Mouse (Mus musculus): Measurements from ENCODE around the gene Poc1b.

The Poc1b gene

DNA sequence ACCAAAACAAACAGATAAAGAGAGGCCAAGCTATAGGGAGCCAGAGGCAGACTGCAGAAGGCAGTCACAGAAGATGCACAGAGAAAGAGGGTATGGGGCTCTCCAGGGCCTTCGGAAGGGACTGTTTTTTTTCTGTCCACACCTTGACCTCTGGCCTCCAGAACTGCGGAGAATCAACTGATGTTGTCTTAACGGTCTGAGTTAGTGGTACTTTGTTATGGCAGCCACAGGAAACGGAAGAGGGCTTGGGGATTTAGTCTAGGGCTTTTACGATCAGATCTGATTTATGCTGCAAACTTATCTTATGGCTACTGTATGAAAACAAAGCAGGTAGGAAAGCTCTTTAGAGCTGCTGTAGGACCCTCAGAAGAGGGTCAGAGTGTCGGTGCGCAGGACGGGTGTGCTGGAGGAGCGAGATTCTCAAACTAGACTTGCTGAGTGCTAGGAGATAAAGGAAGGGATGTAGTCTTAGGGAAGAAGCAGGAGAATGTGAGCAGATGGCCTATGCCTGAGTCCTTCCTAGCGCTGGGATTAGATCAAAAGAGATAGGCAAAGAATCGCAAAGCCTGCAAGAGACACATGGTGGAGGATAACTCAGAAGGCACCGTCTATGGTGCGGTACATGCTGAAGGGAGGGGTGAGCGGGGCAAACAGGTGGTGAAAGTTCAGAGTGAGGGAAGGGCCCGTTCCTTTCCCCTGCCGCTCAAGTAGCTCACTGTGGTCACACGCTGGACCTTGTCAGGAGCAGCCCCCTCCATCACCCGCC lies 8.8 kb downstream of the Poc1b start:
- DNase-seq (ENCODE audit: low spot score in 2 of 2) = no peak

DNA sequence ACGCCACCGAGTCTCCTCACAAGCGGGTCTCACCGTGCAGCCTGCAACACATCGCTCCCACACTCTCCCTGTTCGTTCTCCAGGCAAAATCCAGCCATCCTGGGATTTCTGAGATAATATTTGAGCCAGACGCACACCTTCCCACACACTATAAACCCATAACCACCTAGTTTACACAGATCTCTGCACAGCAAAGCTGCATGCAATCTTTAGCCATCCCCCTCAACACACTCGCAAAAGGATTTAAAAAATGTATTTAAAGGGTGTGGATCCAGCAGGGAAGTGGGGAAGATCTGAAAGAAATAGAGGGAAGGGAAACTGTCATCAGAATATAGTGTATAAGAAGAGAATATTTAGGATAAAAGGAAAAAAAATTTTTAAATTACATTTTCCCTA lies 9.4 kb downstream of the Poc1b start:
- DNase-seq (ENCODE audit: low spot score in 2 of 2) = no peak

DNA sequence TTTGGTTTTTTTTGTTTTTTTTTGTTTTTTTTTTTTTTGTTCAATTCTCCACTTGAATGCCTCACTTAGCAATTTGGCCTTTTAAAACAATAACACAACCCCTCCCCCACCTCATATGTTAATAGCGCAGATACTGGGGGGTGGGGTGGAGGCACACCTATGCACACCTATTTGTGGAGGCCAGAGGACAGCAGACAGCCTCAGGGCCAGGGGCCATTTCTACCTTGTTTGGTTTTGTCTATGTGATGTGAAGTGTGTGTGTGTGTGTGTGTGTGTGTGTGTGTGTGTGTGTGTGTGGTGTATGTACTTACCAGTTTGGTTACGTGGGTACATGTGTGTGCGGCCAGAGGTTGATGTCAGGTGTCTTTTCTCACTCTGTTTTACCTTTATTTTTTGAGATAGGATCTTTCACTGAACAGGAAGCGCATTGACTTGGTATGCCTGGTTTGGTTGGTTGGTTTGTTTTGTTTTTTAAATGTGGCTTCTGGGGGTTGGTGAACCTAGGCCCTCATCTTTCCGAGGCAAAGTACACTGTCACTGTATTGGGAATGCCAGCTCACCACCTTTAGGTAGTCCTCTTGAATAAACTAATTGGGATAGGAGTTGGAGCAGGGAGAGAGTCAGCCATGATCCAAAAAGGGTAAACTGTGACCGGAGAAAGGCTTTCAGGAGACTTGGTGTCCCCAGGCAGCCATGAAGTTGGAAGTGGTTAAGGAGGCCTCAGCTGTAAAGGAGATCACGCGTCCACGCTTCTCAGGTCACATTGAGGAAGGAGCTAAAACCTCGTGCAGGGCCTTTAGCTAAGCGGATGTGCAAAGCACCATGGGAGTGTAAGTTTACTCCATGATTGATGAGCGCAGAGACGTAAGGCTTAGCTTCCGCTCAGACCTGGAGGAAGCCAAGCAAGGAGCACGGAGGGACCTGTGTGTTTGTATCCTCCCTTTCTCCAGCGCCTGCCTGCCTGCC lies 10.1 kb downstream of the Poc1b start:
- no peak for DNase-seq (ENCODE audit: low spot score in 2 of 2)

DNA sequence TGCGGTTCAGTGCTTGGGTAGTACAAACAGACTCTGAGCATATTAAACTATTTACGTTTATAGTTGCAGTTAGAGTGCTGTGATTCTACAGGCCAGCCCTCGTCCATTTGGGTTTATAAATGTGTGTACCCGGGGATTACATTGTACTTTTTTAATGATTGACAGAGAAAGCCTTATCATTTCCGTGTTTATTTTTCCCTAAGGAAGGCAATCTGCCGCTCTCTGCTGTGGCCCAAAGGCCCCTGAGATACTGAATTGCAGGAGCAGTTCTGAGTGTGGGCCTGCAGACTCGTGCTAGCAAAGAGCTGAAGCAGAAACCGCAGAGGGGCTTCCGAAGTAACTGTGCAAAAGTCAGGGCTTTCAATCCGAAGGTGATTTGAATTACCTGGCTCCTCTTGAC lies 11.0 kb downstream of the Poc1b start:
- no peak for DNase-seq (ENCODE audit: low spot score in 2 of 2)

DNA sequence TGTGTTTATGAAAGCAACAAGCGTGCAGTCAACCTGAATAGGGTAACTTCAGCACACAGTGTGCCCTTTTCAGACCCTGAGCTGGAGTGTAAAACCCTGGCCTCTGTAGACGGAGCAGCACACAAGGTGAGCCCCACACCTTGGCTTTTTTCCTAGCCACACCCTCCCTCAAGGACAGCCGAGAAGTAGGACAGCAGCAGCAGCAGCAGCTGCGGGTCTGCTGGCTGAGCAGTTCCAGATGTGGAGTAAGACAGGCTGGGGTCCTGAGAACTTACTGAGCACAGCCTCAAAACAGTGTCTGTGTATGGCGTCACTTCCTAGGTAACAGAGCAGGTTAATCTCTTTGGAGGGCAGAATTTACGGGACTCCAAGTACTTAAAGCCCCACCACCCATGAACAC lies 11.9 kb downstream of the Poc1b start:
- no peak for DNase-seq (ENCODE audit: low spot score in 2 of 2)

DNA sequence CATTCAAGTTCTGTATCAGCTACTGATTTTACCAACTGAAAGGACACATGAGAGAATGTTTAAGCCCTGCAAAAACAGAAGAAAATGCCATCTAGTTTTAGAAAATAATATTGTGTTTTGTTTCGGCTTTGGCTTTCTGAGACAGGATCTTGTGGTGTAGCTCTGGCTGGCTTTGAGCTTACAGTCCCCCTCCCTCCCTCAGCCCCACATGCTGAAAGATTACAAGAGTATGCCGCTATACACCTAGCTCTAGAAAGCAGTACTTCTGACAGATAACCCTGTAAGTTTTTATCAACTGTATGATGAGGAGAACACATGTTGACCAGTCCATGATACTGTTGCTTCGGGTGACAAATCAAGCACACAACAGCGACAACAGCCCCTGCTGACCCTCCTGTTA lies 12.6 kb downstream of the Poc1b start:
- no peak for DNase-seq (ENCODE audit: low spot score in 2 of 2)

- DNase-seq (ENCODE audit: low spot score in 2 of 2) = no peak
These were observed 19.4 kb downstream of the Poc1b start, which contains the start of gene Phxr2 for GRCm38 (mm10) chr10:99126225-99126624. TSS of gene Phxr2 (minus strand) at chr10:99126325.

DNA sequence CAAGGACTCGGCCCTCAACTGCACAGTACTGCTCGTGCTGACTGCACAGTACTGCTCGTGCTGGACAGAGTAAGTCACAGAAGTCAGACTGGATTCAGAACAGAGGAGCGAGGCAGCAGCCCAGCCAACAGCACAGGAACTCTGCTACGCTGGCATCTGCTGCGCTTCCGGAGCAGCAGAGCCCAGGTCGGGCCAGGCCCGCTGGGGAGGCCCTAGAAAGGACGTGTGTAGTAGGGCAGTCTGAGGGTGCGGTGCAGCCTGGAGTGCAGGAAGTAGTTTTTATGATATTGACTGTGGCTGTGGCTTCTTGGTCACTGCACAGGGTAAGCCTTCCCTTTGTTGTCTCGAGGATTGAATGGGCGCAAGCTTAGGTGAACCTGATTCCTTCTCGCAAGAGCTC lies 20.1 kb downstream of the Poc1b start:
- DNase-seq (ENCODE audit: low spot score in 2 of 2) = peak; percentile 88 to 90

DNA sequence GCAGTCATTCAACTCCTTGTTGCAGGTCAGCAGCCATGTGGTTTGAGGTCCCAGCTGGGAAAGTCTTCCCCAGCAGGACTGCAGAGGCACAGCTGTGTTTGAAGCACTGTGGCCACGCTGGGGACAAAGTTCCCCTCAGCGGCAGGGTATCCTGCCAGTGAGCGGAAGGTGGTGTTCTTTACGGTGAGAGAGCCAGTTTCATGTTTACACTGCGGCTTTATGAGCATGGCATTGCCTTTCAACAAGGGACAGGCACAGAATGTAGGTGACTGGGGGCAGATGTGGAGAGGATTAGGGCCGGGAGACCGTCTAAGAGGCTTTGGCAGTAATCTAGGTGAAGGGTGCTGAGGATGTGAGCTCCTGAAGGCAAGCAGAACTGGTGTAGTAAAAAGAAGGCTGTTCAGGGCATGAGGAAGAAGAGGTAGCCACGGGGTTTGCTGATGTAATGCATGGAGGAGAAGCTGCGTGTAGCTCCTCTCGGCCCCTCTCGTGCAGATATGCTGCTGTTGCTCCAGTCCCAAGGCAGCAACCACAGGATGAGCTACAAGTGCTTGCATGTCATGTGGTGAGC lies 20.9 kb downstream of the Poc1b start:
- DNase-seq (ENCODE audit: low spot score in 2 of 2) = peak; percentile 76 to 79

DNA sequence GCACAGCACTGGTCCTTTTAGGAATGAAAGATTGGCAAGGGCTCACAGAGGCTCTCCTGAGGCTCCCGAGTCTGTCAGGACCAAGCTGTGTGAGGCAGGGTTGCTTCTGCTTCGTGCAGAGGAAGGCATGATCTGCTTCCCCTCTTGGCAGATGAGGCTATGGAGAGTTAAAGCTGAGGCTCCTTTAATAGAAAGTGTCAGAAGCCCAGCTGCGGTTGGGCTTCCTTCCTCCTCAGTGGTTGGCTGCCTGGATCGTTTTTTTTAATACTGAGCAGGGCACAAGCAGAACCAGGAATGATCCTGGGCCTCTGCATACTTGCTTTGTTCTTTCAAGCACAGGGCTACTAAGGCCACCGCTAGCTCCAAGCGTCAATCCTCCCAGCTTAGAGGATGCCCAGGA lies 23.8 kb downstream of the Poc1b start:
- DNase-seq (ENCODE audit: low spot score in 2 of 2) = peak; percentile 64 to 66

GRCm38 (mm10) chr10:99131298-99131697 lies 24.5 kb downstream of the Poc1b start:
- DNase-seq (ENCODE audit: low spot score in 2 of 2) = no peak

DNA sequence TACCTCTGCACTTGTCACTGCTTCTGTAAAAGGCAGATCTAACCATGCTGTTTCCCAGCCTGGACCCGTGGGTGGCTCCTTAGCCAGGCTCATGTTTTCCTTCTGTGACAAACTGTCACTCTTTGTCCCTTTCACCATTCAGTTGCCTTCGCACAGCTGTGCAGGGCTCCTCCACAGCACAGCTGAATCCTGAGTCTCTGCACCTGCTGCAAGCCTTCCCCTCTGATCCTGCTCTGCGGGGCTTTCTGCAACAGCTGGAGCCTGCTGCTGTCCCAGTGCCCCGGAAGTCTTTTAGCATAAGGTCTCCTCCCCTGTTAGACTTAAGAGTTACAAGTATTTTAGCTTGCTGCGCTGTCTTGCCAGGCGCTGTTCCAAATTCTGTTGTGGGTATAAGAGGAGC lies 25.4 kb downstream of the Poc1b start:
- DNase-seq (ENCODE audit: low spot score in 2 of 2) = peak; percentile 38 to 39

GRCm38 (mm10) chr10:99132595-99133272 lies 25.9 kb downstream of the Poc1b start:
- DNase-seq (ENCODE audit: low spot score in 2 of 2) = peak in 1 of 2 experiments; percentile 35

GRCm38 (mm10) chr10:99133321-99133875 lies 26.6 kb downstream of the Poc1b start:
- peak; percentile 59 to 65 for DNase-seq (ENCODE audit: low spot score in 2 of 2)

- DNase-seq (ENCODE audit: low spot score in 2 of 2) = no peak
These were observed 29.5 kb downstream of the Poc1b start for GRCm38 (mm10) chr10:99136337-99136736.

DNA sequence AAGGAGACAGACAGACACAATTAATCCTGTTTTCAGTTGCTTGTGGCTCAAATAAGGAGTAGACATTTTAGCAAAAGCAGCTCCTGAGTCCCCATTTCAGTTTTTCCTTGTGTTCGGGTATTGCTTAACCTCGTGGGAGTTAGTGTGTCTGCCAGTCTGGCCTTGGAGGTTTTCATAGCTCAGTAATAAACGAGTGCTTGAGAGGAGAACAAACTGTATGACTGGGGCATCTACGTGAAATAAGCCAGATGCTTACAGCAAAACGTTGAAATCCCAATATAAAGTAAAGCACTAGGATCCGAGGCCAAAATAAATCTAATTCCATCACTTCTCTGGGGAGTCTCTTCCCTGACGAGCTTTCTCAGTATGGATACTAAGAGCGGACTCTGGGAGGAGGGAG lies 38.8 kb downstream of the Poc1b start:
- no peak for DNase-seq (ENCODE audit: low spot score in 2 of 2)

DNA sequence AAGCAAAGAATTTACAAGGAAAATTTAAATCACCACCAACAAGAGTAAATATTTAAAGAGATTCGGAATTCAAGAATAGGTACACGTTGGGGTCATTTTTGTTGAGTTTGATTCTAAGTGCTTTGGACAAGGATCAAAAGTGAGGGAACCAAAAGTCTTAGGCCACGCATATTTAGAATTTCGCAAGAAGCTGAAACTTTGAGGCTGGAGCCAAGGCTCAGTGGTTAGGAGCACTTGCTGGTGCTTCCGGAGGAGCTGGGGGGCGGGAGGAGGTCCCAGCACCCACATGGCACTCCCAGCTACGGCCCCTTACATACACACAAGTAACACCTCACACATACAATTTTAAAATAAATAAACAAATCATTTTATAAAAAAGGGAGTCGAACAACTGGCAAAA lies 39.8 kb downstream of the Poc1b start:
- no peak for DNase-seq (ENCODE audit: low spot score in 2 of 2)

GRCm38 (mm10) chr10:99150016-99150415 lies 43.2 kb downstream of the Poc1b start:
- DNase-seq (ENCODE audit: low spot score in 2 of 2) = no peak

GRCm38 (mm10) chr10:99151580-99151979 lies 44.7 kb downstream of the Poc1b start:
- no peak for DNase-seq (ENCODE audit: low spot score in 2 of 2)

DNA sequence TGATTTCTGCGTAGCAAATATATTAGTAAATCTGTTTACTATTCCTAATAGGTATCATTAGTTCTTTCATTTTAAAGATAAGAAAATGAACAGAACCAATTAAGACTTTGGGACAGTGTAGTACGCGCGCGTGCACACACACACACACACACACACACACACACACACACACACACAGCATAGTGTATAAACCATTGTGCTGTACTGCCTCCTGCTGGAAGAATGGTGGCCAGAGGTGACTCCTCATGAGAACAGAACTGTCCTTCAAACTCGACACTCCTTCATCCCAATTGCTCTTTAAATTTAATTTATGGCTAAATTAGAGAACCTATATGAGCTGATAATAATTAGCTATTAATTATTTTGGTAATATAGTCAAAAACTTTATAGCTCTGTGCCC lies 45.2 kb downstream of the Poc1b start:
- peak; percentile 49 to 69 for DNase-seq (ENCODE audit: low spot score in 2 of 2)

DNA sequence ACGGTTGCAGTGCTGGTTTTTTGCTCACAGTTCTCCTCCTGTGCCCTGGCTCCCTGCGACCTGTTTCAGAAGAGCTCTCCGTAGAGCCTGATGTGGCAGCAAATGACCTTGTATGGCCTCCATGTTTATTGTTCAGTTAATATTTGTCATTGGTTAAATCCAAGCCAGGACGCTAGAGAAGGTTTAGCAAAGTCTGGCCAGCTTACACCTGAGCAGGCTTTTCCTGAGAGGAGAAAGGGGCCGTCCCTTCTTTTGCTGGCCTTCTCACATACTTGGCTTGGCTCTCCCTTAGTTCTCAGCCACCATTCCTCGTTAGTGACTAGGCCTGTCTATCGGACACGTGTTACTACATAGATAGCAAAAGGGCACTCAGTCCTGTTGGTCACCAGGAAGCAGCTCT lies 47.8 kb downstream of the Poc1b start:
- DNase-seq (ENCODE audit: low spot score in 2 of 2) = no peak

Measured in spleen, postnatal 36 days (tissue).